Mouse (Mus musculus): ENCODE data around the gene Xlr4a.
"Not testable (repeated sequence)": the region's sequence is repeated elsewhere in the genome, so short reads cannot be mapped to it uniquely, and the experiment has no call there.

DNA sequence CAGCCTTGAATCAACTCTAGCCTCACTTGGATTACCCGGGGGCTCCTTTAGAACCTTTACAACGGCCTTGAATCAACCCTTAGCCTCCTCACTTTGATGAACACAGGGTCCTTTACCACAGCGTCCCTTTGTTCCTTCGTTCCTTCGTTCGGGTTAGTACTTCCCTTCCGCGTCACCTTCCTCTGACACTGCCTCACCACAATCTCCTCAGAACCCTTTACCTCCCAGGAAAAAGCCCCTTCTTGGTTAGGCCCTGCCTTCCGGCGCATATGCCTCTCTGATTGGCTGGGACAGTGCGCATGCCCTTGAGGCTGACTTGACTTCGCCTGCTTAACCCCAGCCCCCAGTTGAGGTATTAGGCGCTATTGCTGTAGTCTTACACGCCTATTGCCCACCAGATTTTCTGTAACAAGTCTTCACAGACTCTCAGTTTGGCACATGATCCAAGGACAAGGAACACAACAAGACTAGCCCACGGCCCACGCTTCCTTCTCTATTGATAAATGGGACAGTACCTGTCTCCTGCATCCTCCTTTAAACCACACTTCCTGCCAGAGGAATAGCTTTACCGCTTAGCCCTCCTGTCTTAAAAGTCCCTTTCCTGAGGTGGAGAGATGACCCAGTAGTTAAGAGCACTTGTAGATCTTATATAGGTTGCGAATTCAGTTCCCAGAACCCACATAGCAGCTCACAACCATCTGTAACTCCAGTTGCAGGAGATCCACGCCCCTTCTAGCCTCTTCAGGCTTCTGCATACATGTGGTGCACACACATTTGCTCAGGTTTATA, at the start of gene Xlr4a:
- TF ChIP-seq POLR2A (IDR thresholded peaks at IDR 0.05; ENCODE audit: insufficient read depth, low read length); EP300 (IDR thresholded peaks at IDR 0.05; ENCODE audit: insufficient read depth, low read depth, low read length); CTCF (IDR thresholded peaks at IDR 0.05; ENCODE audit: low read depth, low read length): not testable (repeated sequence)
